Mouse (Mus musculus) heart, postnatal 0 days (tissue): ENCODE results near the gene Tfpi2.
A peak's percentile ranks its signal among the peaks of the same experiment; 100 is the strongest.

ENCODE experiments used
- CTCF ChIP-seq: IDR thresholded peaks from 2 replicates; pipeline ENCODE4 v1.5.1; 2016; ENCODE audit warnings: antibody characterized with exemption, control low read depth, low read depth
- EP300 ChIP-seq: IDR thresholded peaks from 2 replicates; pipeline ENCODE4 v1.6.1; 2016; ENCODE audit warnings: antibody characterized with exemption, low read depth

- TF ChIP-seq CTCF (no peak), EP300 (0 out of 2 replicates have a peak, but pooled peaks have one; percentile 33)
These were observed 14.7 kb upstream of the Tfpi2 start for GRCm38 (mm10) chr6:4003445-4003844.
